Mouse (Mus musculus): ENCODE data around the gene Rps6ka3. TPM values are rescaled to one million over a fixed set of nuclear protein-coding genes. Genes with fewer than 3 reads are reported as not detected.

Rps6ka3 gene
- total and polyA plus RNA-seq, 2 experiments from 2014 or later: 5.5 to 31.4 TPM

GRCm38 (mm10) chrX:159390347-159390962, 180.3 kb downstream of the Rps6ka3 start:
- 62% methylated on average over 6 of the region's 6 CpGs for WGBS

DNA sequence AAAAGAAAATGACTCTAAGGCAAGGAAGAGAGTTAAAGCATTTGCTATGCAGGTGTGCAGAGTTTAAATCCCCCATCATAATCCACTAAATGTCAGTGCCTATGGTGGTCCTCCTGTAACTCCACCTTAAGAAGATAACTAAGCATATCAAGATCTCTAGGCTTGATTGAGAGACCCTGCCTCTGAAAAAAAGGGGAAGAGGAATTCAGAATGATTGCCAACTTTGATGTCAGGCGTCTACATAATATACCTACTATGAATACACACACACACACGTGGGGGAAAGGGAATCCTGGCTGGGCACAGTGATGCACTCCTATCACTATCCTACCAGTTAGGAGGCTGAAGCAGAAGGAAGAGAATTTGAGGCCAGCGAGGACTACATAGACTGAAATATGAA, 181.1 kb downstream of the Rps6ka3 start:
- no peak for ATAC-seq (ENCODE audit: insufficient read depth, low read depth)
- H3K27me3 ChIP-seq (ENCODE audit: control insufficient read depth, insufficient read depth, low read length): no peaks in the 10 kb centered on the region
- WGBS: 63% methylated on average over 3 of the region's 3 CpGs

More at GRCm38 (mm10) chrX:159390347-159390962, 180.3 kb downstream of the Rps6ka3 start:
- Histone ChIP-seq H3K9me3 (replicated peaks; ENCODE audit: control insufficient read depth, low read length) (no peaks in the 10 kb centered on the region), H3K4me3 (ENCODE audit: low read depth, low read length) (no peak overlapping the region), H3K4me2 (ENCODE audit: low read depth, low read length) (no peak overlapping the region), H3K36me3 (replicated peaks; ENCODE audit: control insufficient read depth, insufficient read depth, low read length) (no peaks in the 10 kb centered on the region), H3K4me1 (ENCODE audit: control insufficient read depth, insufficient read depth) (no peaks in the 10 kb centered on the region), H3K27me3 (ENCODE audit: control insufficient read depth, insufficient read depth, low read length) (no peaks in the 10 kb centered on the region), H3K27ac (ENCODE audit: low read depth) (no peak overlapping the region), H3K9ac (replicated peaks; ENCODE audit: low read depth, low read length) (no peak overlapping the region)
- no peak for ATAC-seq (ENCODE audit: insufficient read depth, low read depth)
- TF ChIP-seq CTCF (IDR thresholded peaks at IDR 0.05; ENCODE audit: low read depth): no peak
- no peak for TF ChIP-seq EP300 (IDR thresholded peaks at IDR 0.05; ENCODE audit: low read depth)
- DNase-seq (ENCODE audit: low spot score): no peak

DNA sequence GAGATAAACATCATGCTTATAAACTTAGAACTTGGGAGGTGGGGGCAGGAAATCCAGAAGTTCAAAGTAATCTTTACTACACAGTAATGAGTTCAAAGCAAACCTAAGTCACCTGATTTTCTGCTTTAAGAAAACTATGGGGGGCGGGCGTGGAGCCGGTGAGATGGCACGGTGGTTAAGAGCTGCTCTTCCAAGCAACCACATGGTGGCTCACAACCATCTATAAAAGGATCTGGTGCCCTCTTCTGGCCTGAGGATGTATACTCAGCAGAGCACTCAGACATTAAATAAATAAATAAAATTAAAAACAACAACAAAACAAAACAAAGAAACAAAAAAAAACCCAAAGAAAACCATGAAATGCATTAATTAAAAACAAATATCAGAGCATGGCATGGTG, 199.1 kb downstream of the Rps6ka3 start:
- Histone ChIP-seq H3K27ac (ENCODE audit: low read depth) (no peak overlapping the region), H3K4me2 (ENCODE audit: low read depth, low read length) (no peak overlapping the region), H3K9ac (replicated peaks; ENCODE audit: low read depth, low read length) (no peak overlapping the region), H3K36me3 (replicated peaks; ENCODE audit: control insufficient read depth, insufficient read depth, low read length) (no peaks in the 10 kb centered on the region), H3K4me3 (ENCODE audit: low read depth, low read length) (no peak overlapping the region), H3K27me3 (ENCODE audit: control insufficient read depth, insufficient read depth, low read length) (peaks cover 4% of the 10 kb centered on the region), H3K9me3 (replicated peaks; ENCODE audit: control insufficient read depth, low read length) (no peaks in the 10 kb centered on the region), H3K4me1 (ENCODE audit: control insufficient read depth, insufficient read depth) (no peaks in the 10 kb centered on the region)
- 29% methylated on average over 4 of the region's 4 CpGs for WGBS
- DNase-seq (ENCODE audit: low spot score): peak; percentile 11
- no peak for TF ChIP-seq EP300 (IDR thresholded peaks at IDR 0.05; ENCODE audit: low read depth)
- peak; percentile 48 for TF ChIP-seq CTCF (IDR thresholded peaks at IDR 0.05; ENCODE audit: low read depth)
- ATAC-seq (ENCODE audit: insufficient read depth, low read depth): 0 out of 2 replicates have a peak, but pooled peaks have one; percentile 47

More for the DNA sequence above, 181.1 kb downstream of the Rps6ka3 start:
- no peaks in the 10 kb centered on the region for H3K9me3 ChIP-seq (replicated peaks; ENCODE audit: control insufficient read depth, low read length)
- TF ChIP-seq CTCF (IDR thresholded peaks at IDR 0.05; ENCODE audit: low read depth): no peak
- no peak for TF ChIP-seq EP300 (IDR thresholded peaks at IDR 0.05; ENCODE audit: low read depth)
- no peaks in the 10 kb centered on the region for H3K4me1 ChIP-seq (ENCODE audit: control insufficient read depth, insufficient read depth)
- DNase-seq (ENCODE audit: low spot score): no peak
- no peak overlapping the region for H3K9ac ChIP-seq (replicated peaks; ENCODE audit: low read depth, low read length)
- H3K4me2 ChIP-seq (ENCODE audit: low read depth, low read length): no peak overlapping the region
- no peak overlapping the region for H3K27ac ChIP-seq (ENCODE audit: low read depth)
- H3K36me3 ChIP-seq (replicated peaks; ENCODE audit: control insufficient read depth, insufficient read depth, low read length): no peaks in the 10 kb centered on the region
- no peak overlapping the region for H3K4me3 ChIP-seq (ENCODE audit: low read depth, low read length)

GRCm38 (mm10) chrX:159414130-159414828, 204.2 kb downstream of the Rps6ka3 start, which contains the start of gene Map7d2:
Gene Map7d2 (plus strand): TSS chrX:159414572.
- Histone ChIP-seq H3K27me3 (ENCODE audit: control insufficient read depth, insufficient read depth, low read length) (peaks cover 26% of the 10 kb centered on the region), H3K4me3 (ENCODE audit: low read depth, low read length) (peak within 1 kb of the TSS; percentile 59), H3K4me1 (ENCODE audit: control insufficient read depth, insufficient read depth) (no peaks in the 10 kb centered on the region), H3K4me2 (ENCODE audit: low read depth, low read length) (peak within 1 kb of the TSS; percentile 80), H3K27ac (ENCODE audit: low read depth) (no peak within 1 kb of the TSS), H3K36me3 (replicated peaks; ENCODE audit: control insufficient read depth, insufficient read depth, low read length) (no peaks in the 10 kb centered on the region), H3K9ac (replicated peaks; ENCODE audit: low read depth, low read length) (no peak within 1 kb of the TSS), H3K9me3 (replicated peaks; ENCODE audit: control insufficient read depth, low read length) (no peaks in the 10 kb centered on the region)
- ATAC-seq (ENCODE audit: insufficient read depth, low read depth): peak; percentile 49; the same call in 1 of the 2 replicates
- 22% methylated on average over 33 of the region's 83 CpGs for WGBS
- no peak for DNase-seq (ENCODE audit: low spot score)
- no peak for TF ChIP-seq CTCF (IDR thresholded peaks at IDR 0.05; ENCODE audit: low read depth)
- TF ChIP-seq EP300 (IDR thresholded peaks at IDR 0.05; ENCODE audit: low read depth): no peak

GRCm38 (mm10) chrX:159414829-159415673, 204.9 kb downstream of the Rps6ka3 start:
- H3K4me1 ChIP-seq (ENCODE audit: control insufficient read depth, insufficient read depth): no peaks in the 10 kb centered on the region
- ATAC-seq (ENCODE audit: insufficient read depth, low read depth) (0 out of 2 replicates have a peak, but pooled peaks have one; percentile 11), DNase-seq (ENCODE audit: low spot score) (no peak)
- peaks cover 26% of the 10 kb centered on the region for H3K27me3 ChIP-seq (ENCODE audit: control insufficient read depth, insufficient read depth, low read length)
- H3K9me3 ChIP-seq (replicated peaks; ENCODE audit: control insufficient read depth, low read length): no peaks in the 10 kb centered on the region
- H3K9ac ChIP-seq (replicated peaks; ENCODE audit: low read depth, low read length): no peak overlapping the region
- no peak overlapping the region for H3K27ac ChIP-seq (ENCODE audit: low read depth)
- H3K4me2 ChIP-seq (ENCODE audit: low read depth, low read length): peak overlapping the region; percentile 80
- no peaks in the 10 kb centered on the region for H3K36me3 ChIP-seq (replicated peaks; ENCODE audit: control insufficient read depth, insufficient read depth, low read length)
- H3K4me3 ChIP-seq (ENCODE audit: low read depth, low read length): peak overlapping the region; percentile 59
- 21% methylated on average over 42 of the region's 65 CpGs for WGBS
- no peak for TF ChIP-seq CTCF (IDR thresholded peaks at IDR 0.05; ENCODE audit: low read depth)
- TF ChIP-seq EP300 (IDR thresholded peaks at IDR 0.05; ENCODE audit: low read depth): no peak

Other genes starting within 250 kb of the Rps6ka3 start
- gene Eif1ax, start 161.9 kb downstream of the Rps6ka3 start, total RNA-seq (2014; rRNA removed; ENCODE audit: low replicate concordance): 17.5 and 23.6 TPM in 2 replicates
- 84.3 and 96.7 TPM in 2 replicates for gene Eif1ax, start 161.9 kb downstream of the Rps6ka3 start, polyA plus RNA-seq (2015; fragmentation: Nextera tagmentation; extraction: Ambion mirVana)
- gene Map7d2, start 204.3 kb downstream of the Rps6ka3 start, total RNA-seq (2014; rRNA removed; ENCODE audit: low replicate concordance): 0.04 TPM in 1 of 2 replicates, not detected in the other
- gene Map7d2, start 204.3 kb downstream of the Rps6ka3 start, polyA plus RNA-seq (2015; fragmentation: Nextera tagmentation; extraction: Ambion mirVana): 0.53 and 0.56 TPM in 2 replicates

Measured in heart, postnatal 0 days (tissue).